Mouse (Mus musculus): ENCODE results near the gene Dlx2.

Dlx2 gene

DNA sequence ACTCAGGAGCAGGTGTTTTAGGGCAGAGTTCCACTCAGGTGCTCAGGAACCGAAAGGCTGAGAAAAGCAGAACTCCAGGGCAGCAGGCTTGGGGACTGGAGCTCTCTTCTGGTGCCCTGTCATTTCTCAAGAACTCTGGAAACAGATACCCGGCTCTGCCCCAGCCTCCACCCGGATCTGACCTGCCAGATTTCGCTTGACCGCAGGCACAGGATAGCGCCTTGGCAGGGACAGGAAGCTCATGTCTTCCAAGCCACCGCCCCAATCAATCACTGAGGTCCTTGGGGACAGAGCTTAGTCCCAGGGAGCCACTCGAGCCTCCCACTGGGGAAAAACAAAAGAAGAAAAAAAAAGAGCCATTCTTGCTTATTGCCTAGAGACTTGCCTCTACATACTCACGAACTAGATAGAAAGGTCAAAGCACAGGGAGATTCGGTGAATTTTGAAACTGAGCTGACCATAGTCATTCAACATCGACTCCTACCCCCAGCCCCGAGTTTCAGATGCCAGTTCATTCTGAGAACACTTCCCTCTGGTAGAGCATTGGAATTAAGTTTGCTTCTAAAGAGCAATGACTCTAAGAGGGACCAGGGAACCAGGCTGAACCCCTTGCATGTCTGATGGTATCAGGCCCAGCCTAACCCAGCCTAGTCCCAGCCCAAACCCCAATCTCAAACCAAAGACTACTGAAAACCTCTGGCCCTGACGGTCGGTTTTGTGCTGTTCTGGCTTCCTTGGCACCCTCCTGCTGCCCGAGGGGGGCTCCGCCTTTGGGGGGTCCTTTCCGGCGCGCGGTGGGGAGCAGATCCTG is 12.1 kb downstream of the Dlx2 start:
- DNase-seq = no peak

DNA sequence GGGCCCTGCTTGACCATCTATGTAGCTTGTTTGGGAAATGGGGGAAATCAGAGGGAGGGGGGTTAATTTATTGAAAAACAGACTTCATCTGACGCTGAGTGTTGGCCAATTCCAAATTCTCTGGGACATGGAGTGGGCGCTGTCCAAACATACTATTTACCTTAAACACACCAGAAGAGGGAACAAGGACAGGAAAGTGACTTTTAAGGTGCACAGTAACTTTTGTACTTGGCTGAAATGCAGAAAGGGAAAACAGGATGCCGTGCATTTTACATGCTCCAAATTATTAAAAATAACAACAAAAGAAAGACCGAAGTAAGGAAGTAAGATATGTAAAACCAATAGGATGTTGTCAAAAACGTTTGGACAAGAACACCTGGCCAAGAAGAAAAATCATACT is 13.5 kb downstream of the Dlx2 start:
- DNase-seq = no peak

DNA sequence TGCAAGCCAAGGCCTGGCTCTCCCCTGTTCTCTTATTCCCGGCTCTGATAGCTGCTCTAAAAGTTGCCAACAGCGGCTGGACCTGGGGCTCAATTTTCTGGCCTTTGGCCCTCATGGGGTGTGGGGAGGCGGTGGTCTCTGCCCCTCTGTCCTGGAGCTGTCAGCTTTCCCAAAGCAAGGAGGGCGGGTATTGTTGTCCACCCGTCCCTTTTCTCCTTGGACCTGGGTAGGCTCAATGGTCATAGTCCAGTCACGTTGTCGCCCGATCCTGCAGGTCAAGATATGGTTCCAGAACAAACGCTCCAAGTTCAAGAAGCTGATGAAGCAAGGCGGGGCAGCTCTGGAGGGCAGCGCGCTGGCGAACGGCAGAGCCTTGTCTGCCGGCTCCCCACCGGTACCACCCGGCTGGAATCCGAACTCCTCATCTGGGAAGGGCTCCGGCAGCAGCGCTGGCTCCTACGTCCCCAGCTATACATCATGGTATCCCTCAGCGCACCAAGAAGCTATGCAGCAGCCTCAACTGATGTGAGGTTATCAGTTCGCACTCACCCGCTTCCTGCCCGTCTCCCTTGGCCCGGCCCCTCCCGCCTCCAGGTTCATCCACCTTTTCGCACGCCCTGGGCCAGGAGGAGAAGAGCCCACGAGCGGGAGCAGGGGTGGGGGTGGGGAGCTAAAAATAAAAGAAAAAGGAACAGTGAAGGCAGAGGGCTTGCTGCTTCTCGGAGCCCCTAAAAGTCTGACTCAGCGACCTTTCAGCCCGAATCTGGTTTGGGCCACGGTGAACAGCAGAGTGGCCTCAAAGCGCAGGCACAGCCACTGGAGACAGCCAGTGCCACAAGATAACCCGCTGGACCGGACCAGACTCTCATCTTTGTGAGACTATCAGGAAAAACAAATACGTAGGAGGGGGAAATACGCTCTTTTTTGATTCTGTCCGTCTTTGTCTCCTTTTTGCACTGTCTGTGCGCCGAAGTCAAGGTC is 14.3 kb downstream of the Dlx2 start:
- DNase-seq = no peak

DNA sequence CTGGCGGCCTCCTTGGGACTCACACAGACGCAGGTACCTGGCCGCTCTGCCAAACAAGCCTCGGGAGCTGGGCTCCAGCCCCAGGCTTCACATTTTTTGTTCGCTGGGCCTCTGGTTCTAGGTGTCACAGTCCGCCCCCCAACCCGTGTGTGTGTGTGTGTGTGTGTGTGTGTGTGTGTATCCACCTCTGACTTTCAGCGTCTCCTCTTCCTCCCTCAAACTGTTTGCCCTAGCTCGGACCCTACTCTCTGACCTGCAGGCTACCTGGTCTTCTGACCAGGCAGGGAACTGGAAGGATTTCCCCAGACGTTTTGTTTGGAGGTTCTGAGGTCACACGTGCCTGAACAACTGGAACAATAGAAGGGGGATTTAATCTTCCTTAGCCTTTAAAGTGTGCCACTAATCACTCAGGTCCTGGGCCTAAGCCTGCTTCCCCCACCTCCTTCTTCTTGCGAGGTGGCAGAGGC is 15.4 kb downstream of the Dlx2 start:
- DNase-seq = no peak

DNA sequence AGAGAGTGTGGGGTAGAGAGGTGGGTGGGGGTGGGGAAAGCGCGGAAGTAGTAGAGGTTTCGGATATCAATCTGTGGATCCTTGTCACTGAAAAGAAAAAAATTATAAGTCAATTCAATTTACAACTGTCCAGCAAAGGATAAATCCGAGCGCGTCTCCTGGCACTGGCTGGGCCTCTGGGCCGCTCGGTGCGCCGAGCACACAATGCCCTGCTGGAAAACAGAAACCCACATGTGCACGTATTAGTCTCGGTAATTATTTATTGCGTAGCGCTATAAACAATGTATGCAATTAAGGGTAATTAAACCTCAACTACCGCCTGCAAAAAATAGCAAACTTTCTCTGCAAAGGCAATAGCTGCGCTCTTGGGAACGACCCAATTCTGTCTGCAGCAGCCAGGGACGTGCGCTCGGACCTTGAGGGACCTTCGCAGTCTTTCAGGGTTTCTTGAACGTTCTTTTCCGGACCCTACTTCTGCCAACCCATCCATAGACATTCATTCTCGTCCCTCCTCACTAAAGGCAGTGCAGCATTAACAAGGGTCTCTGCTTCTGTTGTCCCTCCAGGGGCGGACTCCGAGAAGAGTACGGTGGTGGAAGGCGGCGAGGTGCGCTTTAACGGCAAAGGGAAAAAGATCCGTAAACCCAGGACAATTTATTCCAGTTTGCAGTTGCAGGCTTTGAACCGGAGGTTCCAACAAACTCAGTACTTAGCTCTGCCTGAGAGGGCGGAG is 16.0 kb downstream of the Dlx2 start:
- DNase-seq = no peak

DNA sequence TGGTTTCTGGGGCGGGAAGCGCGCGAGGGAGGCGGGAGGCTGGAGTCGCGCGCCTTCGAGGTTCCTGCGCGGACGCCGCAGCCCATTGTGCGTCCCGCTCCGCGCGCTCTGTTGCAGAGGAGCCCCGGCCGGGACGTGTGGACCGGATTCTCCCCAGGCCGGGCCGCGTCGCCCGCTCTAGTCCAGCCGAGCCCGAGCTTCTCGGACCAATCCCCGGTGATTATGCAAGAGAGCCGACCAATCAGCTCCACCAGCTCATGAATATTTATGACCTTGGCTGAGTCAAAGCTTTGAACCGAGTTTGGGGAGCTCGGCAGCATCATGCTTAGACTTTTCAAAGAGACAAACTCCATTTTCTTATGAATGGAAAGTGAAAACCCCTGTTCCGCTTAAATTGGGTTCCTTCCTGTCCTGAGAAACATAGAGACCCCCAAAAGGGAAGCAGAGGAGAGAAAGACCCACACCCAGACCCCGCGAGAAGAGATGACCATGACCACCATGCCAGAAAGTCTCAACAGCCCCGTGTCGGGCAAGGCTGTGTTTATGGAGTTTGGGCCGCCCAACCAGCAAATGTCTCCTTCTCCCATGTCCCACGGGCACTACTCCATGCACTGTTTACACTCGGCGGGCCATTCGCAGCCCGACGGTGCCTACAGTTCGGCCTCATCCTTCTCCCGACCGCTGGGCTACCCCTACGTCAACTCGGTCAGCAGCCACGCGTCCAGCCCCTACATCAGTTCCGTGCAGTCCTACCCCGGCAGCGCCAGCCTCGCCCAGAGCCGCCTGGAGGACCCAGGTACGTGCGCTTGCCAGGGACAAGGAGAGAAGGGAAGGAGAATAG is 16.8 kb downstream of the Dlx2 start:
- DNase-seq = peak; percentile 62

DNA sequence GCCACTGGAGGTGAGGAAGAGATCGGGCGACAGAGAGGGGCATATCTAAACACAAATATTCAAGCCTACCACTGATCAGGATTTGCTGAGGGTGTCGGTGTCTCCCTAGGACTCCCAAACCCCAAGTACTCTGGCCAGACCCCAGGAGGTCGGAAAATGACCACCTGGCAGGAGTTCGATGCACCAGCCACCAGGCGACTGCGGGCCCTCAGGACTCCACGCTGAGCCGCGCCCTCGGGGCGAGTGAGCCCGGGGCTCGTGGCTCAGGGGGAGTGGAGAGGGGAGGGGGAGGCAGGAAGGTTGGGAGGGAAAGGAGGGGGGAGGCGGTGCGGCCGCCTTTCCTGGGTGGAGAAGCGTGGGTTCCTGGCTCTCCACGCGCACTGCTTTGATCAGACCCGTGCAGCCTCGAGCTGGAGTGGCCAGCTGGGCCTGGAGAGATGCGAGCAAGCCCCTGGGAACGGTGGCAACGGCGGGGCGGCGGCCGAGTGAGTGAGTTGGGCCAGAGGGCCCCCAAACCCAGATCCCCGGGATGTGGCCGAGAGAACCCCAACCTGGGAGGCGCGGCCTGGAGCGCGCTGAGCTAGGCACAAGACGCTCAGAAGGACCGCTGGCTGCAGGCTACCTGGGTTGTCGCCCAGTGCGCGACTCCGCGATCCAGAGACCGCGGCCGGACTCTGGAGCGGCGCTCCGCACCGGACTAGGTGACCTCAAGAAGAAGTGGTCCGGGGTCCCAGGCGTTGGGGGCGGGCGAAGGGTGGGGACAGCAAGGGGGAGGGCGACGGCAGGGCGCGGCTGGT is 17.6 kb downstream of the Dlx2 start:
- no peak for DNase-seq

DNA sequence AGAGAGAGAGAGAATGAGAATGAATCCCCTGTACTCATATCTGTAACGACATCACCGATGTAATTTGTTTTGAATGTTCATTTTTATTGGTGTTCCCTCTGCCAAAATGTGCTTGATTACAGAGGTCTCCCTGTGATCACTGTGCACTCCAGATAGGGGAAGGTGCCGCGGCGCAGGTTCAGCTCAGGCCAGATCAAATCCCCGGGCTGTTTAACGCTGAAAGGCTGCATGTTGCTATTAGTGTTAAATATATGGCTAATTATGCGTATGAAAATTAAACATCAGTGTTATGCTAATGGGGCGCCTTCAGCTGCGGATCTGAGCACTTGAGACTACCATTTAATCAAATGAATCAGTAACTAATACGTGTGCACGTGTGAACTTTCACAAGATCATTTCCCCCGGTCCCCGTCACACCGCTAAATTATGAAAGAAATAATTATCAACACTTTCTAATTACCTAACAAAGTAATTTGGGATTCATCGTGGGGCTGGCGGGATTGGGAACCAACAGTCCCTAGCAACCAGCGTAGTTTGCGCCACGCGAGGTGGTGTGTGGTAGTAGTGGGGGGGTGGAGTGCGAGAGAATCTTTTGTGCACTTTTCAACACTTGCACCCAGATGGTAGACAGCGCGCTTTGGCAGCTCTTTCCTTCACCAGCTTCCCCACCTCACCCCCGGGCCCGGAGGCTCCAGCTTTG is 18.4 kb downstream of the Dlx2 start, which contains the start of gene Dlx1:
Dlx1 (plus strand) TSS at position 100 of the 700 bp plus-strand sequence.
- DNase-seq = no peak

DNA sequence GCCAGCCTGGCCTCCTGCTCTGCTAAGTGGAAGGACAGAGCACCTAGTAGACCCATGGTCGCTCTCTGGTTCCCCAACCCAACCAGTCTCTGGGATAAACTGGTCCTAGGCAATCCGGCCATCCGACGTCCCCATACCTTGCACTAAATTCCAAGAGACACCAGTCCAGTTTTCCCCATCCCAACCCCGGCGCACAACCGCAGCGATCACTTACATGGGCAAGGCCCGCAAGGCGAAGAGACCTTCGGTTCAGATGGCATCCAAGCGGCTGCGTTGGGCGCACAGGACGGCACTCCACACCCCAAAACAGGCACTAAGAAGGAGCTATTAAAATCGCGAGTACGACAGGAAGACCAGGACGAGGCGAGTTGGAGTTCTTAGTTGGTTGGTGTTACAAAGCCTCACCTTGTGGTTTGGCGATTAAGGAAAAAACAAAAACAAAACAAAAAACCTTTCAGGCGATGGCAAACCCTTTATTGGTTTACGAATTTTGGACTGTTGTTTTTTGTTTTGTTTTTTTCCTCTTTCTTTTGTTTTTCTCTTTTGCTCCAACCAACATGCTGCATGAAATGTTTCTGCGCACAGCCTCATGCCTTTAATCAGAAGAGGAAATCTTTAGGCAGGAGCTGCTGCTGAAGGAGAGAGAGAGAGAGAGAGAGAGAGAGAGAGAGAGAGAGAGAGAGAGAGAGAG is 19.1 kb downstream of the Dlx2 start:
- DNase-seq = no peak

DNA sequence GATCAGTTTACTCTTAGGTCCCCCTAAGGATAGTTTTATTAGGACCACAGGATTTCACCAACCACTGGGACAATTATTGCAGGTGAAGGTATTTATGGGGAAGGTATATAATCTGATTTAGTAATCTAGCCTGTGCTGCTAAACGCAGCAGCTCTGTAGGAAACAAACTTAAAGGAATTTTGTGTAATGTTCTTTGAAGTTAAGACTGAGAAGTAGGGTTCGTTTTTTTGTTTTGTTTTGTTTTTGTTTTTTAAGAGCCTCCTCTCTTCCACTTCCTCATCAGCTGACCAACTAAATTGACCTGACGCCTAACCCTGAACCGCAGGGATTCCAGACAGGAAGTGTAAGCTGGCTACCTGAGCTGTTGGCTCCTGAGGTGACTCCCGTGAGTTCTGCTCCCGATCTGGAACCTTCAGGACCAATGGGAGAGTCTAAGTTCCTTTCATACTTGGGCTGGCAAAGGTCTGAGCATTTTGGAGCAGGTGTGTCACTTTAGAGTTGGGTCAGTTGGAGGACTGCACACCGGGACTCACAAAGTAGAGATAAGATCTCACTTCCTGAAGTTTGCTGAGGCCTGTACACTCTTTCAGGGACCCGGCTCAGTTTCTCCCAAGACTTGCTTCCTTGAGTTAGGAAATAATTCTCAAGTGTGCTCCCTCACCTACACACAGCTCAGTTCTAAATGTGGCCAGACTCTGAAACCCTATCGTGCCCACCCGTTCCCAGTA is 19.8 kb downstream of the Dlx2 start:
- no peak for DNase-seq

DNA sequence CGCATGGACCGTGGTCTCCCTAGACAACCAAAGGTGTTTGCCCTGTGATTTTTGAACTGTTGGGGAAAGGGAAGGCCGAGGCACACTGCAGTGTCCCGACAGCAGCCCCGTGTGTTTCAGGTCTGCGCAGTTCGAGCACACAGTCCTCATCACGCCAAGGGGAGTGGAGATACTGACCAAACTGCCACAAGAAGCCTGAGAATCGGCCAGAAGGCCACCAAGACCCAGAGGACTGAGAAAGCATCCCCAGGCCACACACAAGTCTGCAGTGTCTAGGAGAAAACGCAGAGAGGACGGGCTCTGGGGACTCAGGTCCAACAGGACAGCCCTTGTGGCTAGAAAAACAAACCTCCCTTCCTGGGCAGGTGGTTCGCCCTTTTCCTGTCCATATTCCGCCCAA is 21.8 kb downstream of the Dlx2 start:
- DNase-seq = no peak

DNA sequence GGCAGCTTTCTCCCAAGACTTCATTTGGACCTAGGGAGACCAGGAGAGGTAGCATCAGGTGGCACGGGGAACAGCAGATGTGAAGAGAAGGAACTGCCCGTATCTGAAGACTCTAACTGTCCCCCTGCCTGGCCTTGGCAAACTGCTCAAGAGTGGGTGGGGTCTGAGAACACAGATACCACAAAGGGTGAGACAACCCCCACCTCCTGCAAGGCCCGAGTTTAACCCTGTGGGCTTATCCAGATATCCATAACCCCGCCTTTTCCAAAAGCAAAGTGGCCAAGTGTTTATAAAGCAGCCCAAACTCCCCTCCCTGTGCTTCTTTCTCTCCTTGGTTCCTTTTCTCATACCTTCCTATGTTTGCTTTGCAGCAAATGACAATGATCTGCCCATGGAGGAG is 23.1 kb downstream of the Dlx2 start:
- DNase-seq = no peak

DNA sequence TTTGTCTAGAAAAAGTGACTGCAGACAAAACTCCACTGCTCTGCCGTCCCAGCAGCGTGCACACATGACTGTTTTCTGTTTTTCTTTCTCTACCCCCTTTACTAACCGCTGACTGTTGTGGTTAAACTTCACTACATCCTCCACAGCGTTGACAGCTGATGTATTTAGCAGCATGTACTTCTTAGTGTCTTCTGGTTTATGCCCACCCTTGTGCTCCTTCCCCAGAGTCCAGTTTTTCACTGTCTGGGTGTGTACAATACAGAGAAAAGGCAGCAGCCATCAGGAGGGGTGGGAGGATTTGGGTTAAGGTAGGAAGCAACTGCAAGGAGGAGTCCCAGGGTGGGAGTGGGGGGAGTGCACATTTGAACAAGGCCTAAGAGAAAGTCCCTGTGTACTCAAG is 23.7 kb downstream of the Dlx2 start:
- DNase-seq = no peak

DNA sequence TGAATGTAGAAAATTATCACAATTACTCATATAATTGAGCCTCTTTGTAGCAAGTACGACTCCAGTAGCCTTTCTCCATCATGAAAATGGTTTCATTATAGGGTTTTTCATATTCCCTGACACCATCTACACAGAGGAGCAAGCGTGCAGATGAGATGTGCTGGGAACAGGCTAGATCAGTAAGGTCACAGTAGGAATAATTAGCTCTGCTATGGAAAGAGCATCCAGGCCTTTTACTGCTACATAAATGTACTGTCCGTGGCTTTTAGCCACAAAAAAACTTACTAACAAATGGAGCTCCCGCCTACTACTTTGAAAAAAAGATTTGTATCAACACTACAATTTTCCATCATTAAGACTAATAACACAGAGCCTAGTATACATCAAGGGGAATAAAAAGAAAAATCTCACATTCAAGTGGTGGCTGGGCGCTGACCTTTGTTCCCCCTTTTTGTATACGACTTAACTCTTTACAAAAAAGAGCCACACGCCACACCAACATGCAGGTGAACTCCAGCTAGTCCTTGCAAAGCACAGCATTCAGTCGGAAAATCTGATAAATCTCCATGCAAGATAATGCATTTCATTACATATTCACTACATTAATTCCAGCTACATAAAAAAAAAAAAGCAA is 29.0 kb downstream of the Dlx2 start:
- DNase-seq = no peak

DNA sequence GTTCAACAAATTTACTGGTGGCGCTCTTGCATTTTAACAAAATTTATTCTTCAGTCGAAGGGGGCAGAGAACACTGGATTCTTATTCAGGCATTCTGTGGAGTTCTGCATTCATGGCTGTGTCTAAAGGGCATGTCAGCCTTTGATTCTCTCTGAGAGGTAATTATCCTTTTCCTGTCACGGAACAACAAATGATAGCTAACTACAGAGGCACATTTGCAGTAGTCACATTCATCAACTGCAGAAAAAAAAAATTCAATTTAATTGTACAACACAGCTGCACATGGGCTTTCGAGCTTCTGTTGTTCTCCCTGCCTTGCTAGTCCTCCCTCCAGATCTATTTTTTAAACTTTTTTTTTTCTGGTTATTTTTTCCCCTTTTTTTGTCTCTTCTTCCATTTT is 29.6 kb downstream of the Dlx2 start:
- no peak for DNase-seq

DNA sequence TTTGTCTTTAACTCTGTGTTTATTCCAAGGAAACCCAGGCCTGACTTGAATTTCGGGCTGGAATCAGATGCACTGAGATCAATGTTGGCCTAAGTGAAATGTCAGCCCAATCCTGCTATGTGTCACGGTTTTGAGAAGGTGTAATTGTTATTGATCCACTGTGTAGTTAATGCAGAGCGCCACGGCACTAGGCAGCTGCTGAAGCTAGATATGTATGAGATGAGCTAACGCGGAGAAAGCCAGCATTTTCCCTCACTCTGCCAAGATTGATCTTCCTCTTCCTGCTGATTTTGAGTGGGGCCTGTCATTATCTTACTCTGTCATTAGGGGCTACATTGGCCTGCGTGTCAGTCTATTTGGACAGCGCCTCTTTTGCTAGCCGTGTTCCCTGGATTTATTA is 34.2 kb downstream of the Dlx2 start:
- DNase-seq = no peak

DNA sequence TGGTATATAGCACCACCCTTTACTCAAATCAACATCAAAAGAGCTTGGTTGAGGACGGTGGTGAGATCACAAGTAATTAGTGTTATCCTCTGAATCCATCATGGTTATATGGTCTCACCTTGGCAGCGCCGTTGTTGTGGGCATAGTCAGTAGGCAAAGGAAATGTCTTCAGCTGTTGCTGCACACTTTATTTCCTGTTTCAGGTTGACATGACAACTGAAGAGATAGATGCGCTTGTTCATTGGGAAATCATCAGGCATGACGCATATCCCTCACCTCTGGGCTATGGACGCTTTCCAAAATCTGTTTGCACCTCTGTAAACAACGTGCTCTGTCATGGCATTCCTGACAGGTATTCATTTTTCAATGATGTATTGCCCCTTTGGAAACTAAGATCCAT is 35.3 kb downstream of the Dlx2 start:
- DNase-seq = no peak

DNA sequence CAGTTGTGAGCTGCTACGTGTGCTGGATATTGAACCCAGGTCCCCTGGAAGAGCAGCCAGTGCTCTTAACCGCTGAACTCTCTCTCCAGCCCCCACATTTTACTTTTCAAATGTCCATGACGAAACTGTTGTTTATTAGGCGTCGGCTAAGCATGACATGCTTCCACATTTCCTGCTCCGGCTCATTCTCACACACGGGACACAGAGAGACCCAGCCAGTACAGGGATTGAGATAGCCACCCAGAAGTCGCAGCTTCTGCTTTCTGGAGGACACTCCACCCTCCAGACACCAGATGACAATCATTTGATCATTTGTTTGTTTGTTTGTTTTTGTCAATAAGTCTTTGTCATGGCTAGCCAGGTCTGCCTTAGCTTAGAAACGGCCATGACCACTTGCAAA is 41.7 kb downstream of the Dlx2 start:
- no peak for DNase-seq
